Mouse (Mus musculus): ENCODE results near the gene Uba7. TPM values are rescaled to one million over a fixed set of nuclear protein-coding genes. Genes with fewer than 3 reads are reported as not detected.

Uba7 gene
- polyA plus RNA-seq, 1 experiment from 2014 or later, result 8.7 TPM

DNA sequence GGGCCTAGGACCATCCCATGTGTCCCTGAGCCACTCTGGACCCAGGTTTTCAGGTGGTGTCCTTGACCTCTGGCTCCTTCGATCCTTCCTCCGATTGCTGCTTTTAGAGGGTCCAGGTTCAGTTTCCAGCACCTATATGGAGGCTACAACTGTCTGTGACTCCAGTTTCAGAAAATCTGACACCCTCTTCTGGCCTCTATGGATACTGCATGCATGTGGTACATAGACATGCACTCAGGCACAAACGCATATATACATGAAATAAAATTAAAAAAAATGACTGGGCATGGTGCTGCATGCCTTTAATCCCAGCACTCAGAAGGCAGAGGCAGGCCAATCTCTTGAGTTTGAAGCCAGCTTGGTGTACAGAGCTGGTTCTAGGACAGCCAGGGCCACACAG lies 52.6 kb downstream of the Uba7 start:
- H3K27me3 ChIP-seq (ENCODE audit: control insufficient read depth, insufficient read depth, low read length), result no peaks in the 10 kb centered on the region
- no peak overlapping the region for H3K27ac ChIP-seq
- H3K4me2 ChIP-seq (replicated peaks), result no peak overlapping the region
- H3K9ac ChIP-seq, result no peak overlapping the region
- DNase-seq (ENCODE audit: low spot score), result no peak
- H3K4me3 ChIP-seq (replicated peaks; ENCODE audit: low read length), result no peak overlapping the region
- no peaks in the 10 kb centered on the region for H3K4me1 ChIP-seq (replicated peaks; ENCODE audit: control insufficient read depth, insufficient read depth, low read length)
- no peaks in the 10 kb centered on the region for H3K9me3 ChIP-seq (ENCODE audit: control insufficient read depth, low read length)
- no peak for ATAC-seq (ENCODE audit: low FRiP score)
- peaks cover 61% of the 10 kb centered on the region for H3K36me3 ChIP-seq (replicated peaks; ENCODE audit: control insufficient read depth, insufficient read depth)
- WGBS, result 96% methylated on average over 3 of the region's 3 CpGs

DNA sequence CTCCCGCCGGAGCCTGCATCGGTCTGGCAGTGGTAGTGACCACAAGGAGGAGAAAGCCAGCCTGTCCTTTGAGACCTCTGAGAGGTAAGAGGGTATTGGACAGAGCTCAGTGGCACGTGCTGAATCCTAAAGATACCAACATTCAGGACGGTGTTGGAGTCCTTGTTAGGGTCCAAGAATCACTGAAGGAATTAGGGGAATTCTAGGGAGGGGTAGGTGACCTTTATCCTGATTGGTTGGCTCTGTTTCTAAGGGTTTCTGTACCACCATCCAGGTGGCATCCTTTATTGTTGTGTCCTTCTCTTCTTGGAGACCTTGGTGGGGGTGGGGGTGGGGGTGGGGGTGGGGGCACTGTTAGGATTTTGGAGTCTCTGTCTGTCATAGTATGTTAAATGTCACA lies 56.8 kb downstream of the Uba7 start:
- Histone ChIP-seq H3K36me3 (replicated peaks; ENCODE audit: control insufficient read depth, insufficient read depth) (peaks cover 62% of the 10 kb centered on the region), H3K9ac (no peak overlapping the region), H3K4me2 (replicated peaks) (no peak overlapping the region), H3K27me3 (ENCODE audit: control insufficient read depth, insufficient read depth, low read length) (no peaks in the 10 kb centered on the region), H3K4me3 (replicated peaks; ENCODE audit: low read length) (no peak overlapping the region), H3K9me3 (ENCODE audit: control insufficient read depth, low read length) (no peaks in the 10 kb centered on the region), H3K4me1 (replicated peaks; ENCODE audit: control insufficient read depth, insufficient read depth, low read length) (no peaks in the 10 kb centered on the region), H3K27ac (no peak overlapping the region)
- WGBS, result 95% methylated on average over 5 of the region's 5 CpGs
- no peak for ATAC-seq (ENCODE audit: low FRiP score)
- DNase-seq (ENCODE audit: low spot score), result no peak

Other genes with a start within 250 kb of the Uba7 start
- gene Rbm5, start 204.5 kb upstream of the Uba7 start, polyA plus RNA-seq (2014; fragmentation: Nextera tagmentation; extraction: Ambion mirVana), result 199 and 205 TPM in 2 replicates
- 79.2 and 80.4 TPM in 2 replicates for gene Rbm6, start 102.3 kb upstream of the Uba7 start, polyA plus RNA-seq (2014; fragmentation: Nextera tagmentation; extraction: Ambion mirVana)
- 22.1 and 23.1 TPM in 2 replicates for gene Mon1a, start 87.4 kb upstream of the Uba7 start, polyA plus RNA-seq (2014; fragmentation: Nextera tagmentation; extraction: Ambion mirVana)
- 0.95 and 1.2 TPM in 2 replicates for gene Mst1r, start 68.6 kb upstream of the Uba7 start, polyA plus RNA-seq (2014; fragmentation: Nextera tagmentation; extraction: Ambion mirVana)
- not detected in 2 replicates for gene Actl11, start 47.0 kb upstream of the Uba7 start, polyA plus RNA-seq (2014; fragmentation: Nextera tagmentation; extraction: Ambion mirVana)
- 16.7 and 20.0 TPM in 2 replicates for gene Camkv, start 39.8 kb upstream of the Uba7 start, polyA plus RNA-seq (2014; fragmentation: Nextera tagmentation; extraction: Ambion mirVana)
- gene Traip, start 25.4 kb upstream of the Uba7 start, polyA plus RNA-seq (2014; fragmentation: Nextera tagmentation; extraction: Ambion mirVana), result 8.4 and 8.6 TPM in 2 replicates
- 1.2 and 1.3 TPM in 2 replicates for gene Gm20661, start 7.6 kb downstream of the Uba7 start, polyA plus RNA-seq (2014; fragmentation: Nextera tagmentation; extraction: Ambion mirVana)
- gene Inka1, start 10.4 kb downstream of the Uba7 start, polyA plus RNA-seq (2014; fragmentation: Nextera tagmentation; extraction: Ambion mirVana), result 16.3 and 18.1 TPM in 2 replicates
- gene Cdhr4, start 17.0 kb downstream of the Uba7 start, polyA plus RNA-seq (2014; fragmentation: Nextera tagmentation; extraction: Ambion mirVana), result 2.2 and 3.4 TPM in 2 replicates
- 0.68 TPM in 1 of 2 replicates, not detected in the other for gene Gm20662, start 20.8 kb downstream of the Uba7 start, polyA plus RNA-seq (2014; fragmentation: Nextera tagmentation; extraction: Ambion mirVana)
- gene Ip6k1, start 27.0 kb downstream of the Uba7 start, polyA plus RNA-seq (2014; fragmentation: Nextera tagmentation; extraction: Ambion mirVana), result 55.4 and 60.7 TPM in 2 replicates
- gene Gmppb, start 73.7 kb downstream of the Uba7 start, polyA plus RNA-seq (2014; fragmentation: Nextera tagmentation; extraction: Ambion mirVana), result 17.7 and 18.2 TPM in 2 replicates
- 2.4 and 2.9 TPM in 2 replicates for gene Amigo3, start 77.7 kb downstream of the Uba7 start, polyA plus RNA-seq (2014; fragmentation: Nextera tagmentation; extraction: Ambion mirVana)
- gene Mst1, start 104.9 kb downstream of the Uba7 start, polyA plus RNA-seq (2014; fragmentation: Nextera tagmentation; extraction: Ambion mirVana), result not detected in 2 replicates
- 49.9 and 50.9 TPM in 2 replicates for gene Rnf123, start 107.8 kb downstream of the Uba7 start, polyA plus RNA-seq (2014; fragmentation: Nextera tagmentation; extraction: Ambion mirVana)
- 44.8 and 48.7 TPM in 2 replicates for gene Apeh, start 119.1 kb downstream of the Uba7 start, polyA plus RNA-seq (2014; fragmentation: Nextera tagmentation; extraction: Ambion mirVana)
- 15.4 and 15.7 TPM in 2 replicates for gene Bsn, start 214.9 kb downstream of the Uba7 start, polyA plus RNA-seq (2014; fragmentation: Nextera tagmentation; extraction: Ambion mirVana)